Comparison of ENCODE assay signal across 23 mouse cellular contexts in genomic region chr13:76042455-76042854, GRCm38 (mm10). TPM values are rescaled to one million over a fixed set of nuclear protein-coding genes. Genes with fewer than 3 reads are reported as not detected.
DNase-seq lines count a peak whose midpoint lies in the region; ATAC-seq lines count a peak whose summit lies in the region.
"Had no signal": no experiment of that assay in that cellular context is flagged by ENCODE, and none has a peak within 500 bp of the region (broad histone marks: within the 10 kb centered on the region; RNA-seq: fewer than 3 reads in every experiment).

No protein-coding gene starts in this region.

- H3K36me3 ChIP-seq in kidney, embryonic 15.5 days = no peaks in the 10 kb centered on the region
- H3K36me3 ChIP-seq: embryonic facial prominence, embryonic 13.5 days; embryonic facial prominence, embryonic 15.5 days; forebrain, embryonic 10.5 days; forebrain, embryonic 12.5 days had no signal

- no peak overlapping the region for H3K9ac ChIP-seq in kidney, embryonic 15.5 days
- H3K9ac ChIP-seq: embryonic facial prominence, embryonic 13.5 days; embryonic facial prominence, embryonic 15.5 days; forebrain, embryonic 12.5 days had no signal

- H3K27me3 ChIP-seq in kidney, embryonic 15.5 days = no peaks in the 10 kb centered on the region
- H3K27me3 ChIP-seq: embryonic facial prominence, embryonic 13.5 days; embryonic facial prominence, embryonic 15.5 days; forebrain, embryonic 12.5 days had no signal

- peak; percentile 23 to 34 for DNase-seq in kidney, adult 8-10 months
- no peak for DNase-seq in kidney, adult 18-20 months
- DNase-seq in kidney, adult 11 months = no peak
- DNase-seq in kidney, postnatal 36 days = peak; percentile 19 to 26
- no peak for DNase-seq in kidney, postnatal 10 days
- DNase-seq: adrenal gland, adult 2 months; adrenal gland, postnatal 10 days; adrenal gland, postnatal 25 days; cerebellum, adult 11 months; cerebellum, adult 18-20 months; cerebellum, adult 8-10 months; cerebellum, adult 9-11 months; cerebellum, postnatal 14 days; cerebellum, postnatal 36 days; embryo, embryonic 11 days had no signal

- H3K9me3 ChIP-seq in kidney, embryonic 15.5 days (replicated peaks) = no peaks in the 10 kb centered on the region
- H3K9me3 ChIP-seq: embryonic facial prominence, embryonic 15.5 days; forebrain, embryonic 10.5 days; forebrain, embryonic 12.5 days had no signal

- H3K4me3 ChIP-seq in kidney, embryonic 15.5 days (replicated peaks) = no peak overlapping the region
- H3K4me3 ChIP-seq: embryonic facial prominence, embryonic 13.5 days; embryonic facial prominence, embryonic 15.5 days; erythroblast, embryonic 14.5 days; forebrain, embryonic 10.5 days; forebrain, embryonic 12.5 days had no signal

- no peaks in the 10 kb centered on the region for H3K4me1 ChIP-seq in kidney, embryonic 15.5 days
- H3K4me1 ChIP-seq: embryonic facial prominence, embryonic 13.5 days; embryonic facial prominence, embryonic 15.5 days; forebrain, embryonic 10.5 days; forebrain, embryonic 12.5 days had no signal

- peak; percentile 40; the same call in 1 of the 2 replicates for ATAC-seq in kidney, embryonic 15.5 days (replicated peaks; ENCODE audit: low FRiP score)
- ATAC-seq: forebrain, embryonic 14.5 days had no signal

- H3K27ac ChIP-seq in kidney, embryonic 15.5 days = no peak overlapping the region
- H3K27ac ChIP-seq: embryonic facial prominence, embryonic 13.5 days; embryonic facial prominence, embryonic 15.5 days; forebrain, embryonic 10.5 days; forebrain, embryonic 12.5 days had no signal

- H3K4me2 ChIP-seq in kidney, embryonic 15.5 days = no peak overlapping the region
- H3K4me2 ChIP-seq: embryonic facial prominence, embryonic 13.5 days; embryonic facial prominence, embryonic 15.5 days; forebrain, embryonic 12.5 days had no signal

- WGBS in kidney, embryonic 15.5 days = 52% methylated on average over 1 of the region's 1 CpGs

RNA-seq across cellular contexts. Expression of gene Gpr150, which starts 14.3 kb away (rescaled TPM):
- polyA plus RNA-seq in kidney, embryonic 15.5 days (2015; fragmentation: Nextera tagmentation; extraction: Ambion mirVana) = 0.44 and 0.60 TPM in 2 replicates
- polyA plus RNA-seq: C2C12; embryonic facial prominence, embryonic 13.5 days; embryonic facial prominence, embryonic 15.5 days had no signal

RNA-seq across cellular contexts. Expression of gene Rfesd, which starts 23.9 kb away (rescaled TPM):
- polyA plus RNA-seq in kidney, embryonic 15.5 days (2015; fragmentation: Nextera tagmentation; extraction: Ambion mirVana) = 18.9 and 20.2 TPM in 2 replicates

RNA-seq across cellular contexts. Expression of gene Arsk, which starts 56.0 kb away (rescaled TPM):
- polyA plus RNA-seq in kidney, embryonic 15.5 days (2015; fragmentation: Nextera tagmentation; extraction: Ambion mirVana) = 9.3 and 10.5 TPM in 2 replicates

RNA-seq across cellular contexts. Expression of gene Ttc37, which starts 56.1 kb away (rescaled TPM):
- 13.3 and 15.7 TPM in 2 replicates for polyA plus RNA-seq in kidney, embryonic 15.5 days (2015; fragmentation: Nextera tagmentation; extraction: Ambion mirVana)

Comparison
In these comparisons a context has a peak if more than half of its experiments do, and no peak if none do; other contexts are left out.
1. DNase-seq: peak in kidney, adult 8-10 months (2 of 2) and kidney, postnatal 36 days (2 of 2); none in kidney, adult 18-20 months (single experiment), kidney, adult 11 months (single experiment) and kidney, postnatal 10 days (single experiment).